Comparison of ENCODE assay signal across 10 mouse cellular contexts in genomic region chr1:76550876-76551275, GRCm38 (mm10).
DNase-seq lines count a peak whose midpoint lies in the region; ATAC-seq and TF ChIP-seq lines count a peak whose summit lies in the region.
"Had no signal": no experiment of that assay in that cellular context is flagged by ENCODE, and none has a peak within 500 bp of the region (broad histone marks: within the 10 kb centered on the region; RNA-seq: fewer than 3 reads in every experiment).

No protein-coding gene starts in this region.

- intact Hi-C loops in gastrocnemius, postnatal 14 days (cut with DNase I; ENCODE audit: low total_unique reads) = no loop called here

- ATAC-seq in embryonic facial prominence, embryonic 14.5 days (ENCODE audit: low read depth) = no peak
- no peak for ATAC-seq in limb, embryonic 14.5 days (ENCODE audit: low FRiP score, low read depth)
- ATAC-seq in forebrain, embryonic 11.5 days (replicated peaks; ENCODE audit: low FRiP score) = no peak

- peak; percentile 29 for DNase-seq in gastrocnemius, adult 18-20 months (ENCODE audit: low spot score)
- DNase-seq in gastrocnemius, postnatal 14 days = no peak
- peak; percentile 69 for DNase-seq in 416B (ENCODE audit: low read depth)
- peak; percentile 72 for DNase-seq in embryonic facial prominence, embryonic 14.5 days (ENCODE audit: low spot score)
- peak; percentile 49 for DNase-seq in limb, embryonic 14.5 days (ENCODE audit: low spot score)
- DNase-seq in urinary bladder, postnatal 25 days (ENCODE audit: low spot score) = no peak
- no peak for DNase-seq in forebrain, embryonic 11.5 days (ENCODE audit: low spot score)
- no peak for DNase-seq in spleen, postnatal 36 days (ENCODE audit: low spot score in 2 of 2)

- H3K4me1 ChIP-seq in embryonic facial prominence, embryonic 14.5 days (ENCODE audit: control insufficient read depth, insufficient read depth, low read length) = peaks cover 6% of the 10 kb centered on the region; the same call in 1 of the 2 replicates
- peaks cover 5% of the 10 kb centered on the region; the same call in 1 of the 2 replicates for H3K4me1 ChIP-seq in limb, embryonic 14.5 days (ENCODE audit: control insufficient read depth, insufficient read depth, low read length)
- H3K4me1 ChIP-seq in forebrain, embryonic 11.5 days (replicated peaks; ENCODE audit: control insufficient read depth, insufficient read depth, low read length) = no peaks in the 10 kb centered on the region
- H3K4me1 ChIP-seq: forebrain, embryonic 10.5 days had no signal

- no peak overlapping the region for H3K4me3 ChIP-seq in embryonic facial prominence, embryonic 14.5 days (ENCODE audit: low read depth, low read length)
- H3K4me3 ChIP-seq in limb, embryonic 14.5 days (replicated peaks; ENCODE audit: low read length) = no peak overlapping the region
- no peak overlapping the region for H3K4me3 ChIP-seq in forebrain, embryonic 11.5 days (ENCODE audit: low read depth, low read length)
- H3K4me3 ChIP-seq: forebrain, embryonic 10.5 days; limb, embryonic 13.5 days had no signal

- no peaks in the 10 kb centered on the region for H3K9me3 ChIP-seq in embryonic facial prominence, embryonic 14.5 days (ENCODE audit: control insufficient read depth, low read length)
- H3K9me3 ChIP-seq in limb, embryonic 14.5 days (ENCODE audit: control insufficient read depth, low read length) = no peaks in the 10 kb centered on the region
- H3K9me3 ChIP-seq in forebrain, embryonic 11.5 days (ENCODE audit: control insufficient read depth, low read length) = no peaks in the 10 kb centered on the region
- H3K9me3 ChIP-seq: forebrain, embryonic 10.5 days; limb, embryonic 13.5 days had no signal

- H3K4me2 ChIP-seq in embryonic facial prominence, embryonic 14.5 days (ENCODE audit: low read depth, low read length) = no peak overlapping the region
- H3K4me2 ChIP-seq in limb, embryonic 14.5 days (replicated peaks; ENCODE audit: low read depth, low read length, severe bottlenecking) = no peak overlapping the region
- H3K4me2 ChIP-seq in forebrain, embryonic 11.5 days (ENCODE audit: low read depth, low read length, severe bottlenecking) = no peak overlapping the region
- H3K4me2 ChIP-seq: limb, embryonic 13.5 days had no signal

- H3K36me3 ChIP-seq in embryonic facial prominence, embryonic 14.5 days (ENCODE audit: control insufficient read depth, insufficient read depth, low read length) = no peaks in the 10 kb centered on the region
- no peaks in the 10 kb centered on the region for H3K36me3 ChIP-seq in limb, embryonic 14.5 days (ENCODE audit: control insufficient read depth, insufficient read depth, low read length)
- H3K36me3 ChIP-seq in forebrain, embryonic 11.5 days (ENCODE audit: control insufficient read depth, insufficient read depth, low read length) = no peaks in the 10 kb centered on the region
- H3K36me3 ChIP-seq: forebrain, embryonic 10.5 days; limb, embryonic 13.5 days had no signal

- no peak overlapping the region for H3K9ac ChIP-seq in embryonic facial prominence, embryonic 14.5 days (ENCODE audit: low read depth, low read length)
- no peak overlapping the region for H3K9ac ChIP-seq in limb, embryonic 14.5 days (ENCODE audit: low read depth, low read length, severe bottlenecking)
- no peak overlapping the region for H3K9ac ChIP-seq in forebrain, embryonic 11.5 days (ENCODE audit: low read length)
- H3K9ac ChIP-seq: limb, embryonic 13.5 days had no signal

- no peak for TF ChIP-seq POLR2A in limb, embryonic 14.5 days (IDR thresholded peaks at IDR 0.05; ENCODE audit: borderline replicate concordance, extremely low read depth, insufficient read depth, insufficient read length)

- no peaks in the 10 kb centered on the region for H3K27me3 ChIP-seq in embryonic facial prominence, embryonic 14.5 days (replicated peaks; ENCODE audit: control insufficient read depth, insufficient read depth, low read length)
- no peaks in the 10 kb centered on the region for H3K27me3 ChIP-seq in limb, embryonic 14.5 days (ENCODE audit: control insufficient read depth, insufficient read depth, low read length)
- H3K27me3 ChIP-seq in forebrain, embryonic 11.5 days (ENCODE audit: control insufficient read depth, insufficient read depth, low read length) = no peaks in the 10 kb centered on the region
- H3K27me3 ChIP-seq: limb, embryonic 13.5 days had no signal

- no peak overlapping the region for H3K27ac ChIP-seq in embryonic facial prominence, embryonic 14.5 days (replicated peaks; ENCODE audit: low read depth, low read length)
- no peak overlapping the region for H3K27ac ChIP-seq in limb, embryonic 14.5 days (replicated peaks; ENCODE audit: low read depth, low read length)
- no peak overlapping the region for H3K27ac ChIP-seq in forebrain, embryonic 11.5 days (ENCODE audit: low read depth, low read length)
- H3K27ac ChIP-seq: forebrain, embryonic 10.5 days; limb, embryonic 13.5 days had no signal

- 54% methylated on average over 5 of the region's 5 CpGs for WGBS in embryonic facial prominence, embryonic 14.5 days
- WGBS in limb, embryonic 14.5 days = 56% methylated on average over 5 of the region's 5 CpGs
- WGBS in forebrain, embryonic 11.5 days = 78% methylated on average over 5 of the region's 5 CpGs

Comparison
In these comparisons a context has a peak if more than half of its experiments do, and no peak if none do; other contexts are left out.
1. DNase-seq: peak in gastrocnemius, adult 18-20 months (single experiment), 416B (single experiment), embryonic facial prominence, embryonic 14.5 days (single experiment) and limb, embryonic 14.5 days (single experiment); none in gastrocnemius, postnatal 14 days (single experiment), urinary bladder, postnatal 25 days (single experiment), forebrain, embryonic 11.5 days (single experiment) and spleen, postnatal 36 days (0 of 2).